Mouse (Mus musculus) liver, postnatal 0 days (tissue): ENCODE data around the gene Ucp2. TPM values are rescaled to one million over a fixed set of nuclear protein-coding genes. Genes with fewer than 3 reads are reported as not detected.
A peak's percentile ranks its signal among the peaks of the same experiment; 100 is the strongest.

ENCODE experiments used
- ATAC-seq: fragments of 200-750 bp; cut with Nextera tagmentation; 2 replicates; pipeline ENCODE4 v1.8.0; 2017; ENCODE audit warnings: mild to moderate bottlenecking, moderate library complexity
- DNase-seq: peaks from one replicate; pipeline ENCODE4 v3.0.0-alpha.2; 2016
- H3K27ac ChIP-seq: fragments of 300-500 bp; sonication (generic); 2 replicates; pipeline ENCODE4 v1.5.1; 2014; ENCODE audit warnings: antibody characterized with exemption, moderate library complexity, mild to moderate bottlenecking, low read depth
- H3K27me3 ChIP-seq: fragments of 300-500 bp; sonication (generic); 2 replicates; pipeline ENCODE4 v1.6.1; 2014; ENCODE audit warnings: low read length, control low read depth, mixed read lengths; ENCODE audit not compliant: insufficient read depth
- H3K36me3 ChIP-seq: fragments of 300-500 bp; sonication (generic); replicated peaks from 2 replicates; pipeline ENCODE4 v1.6.1; 2014; ENCODE audit warnings: mild to moderate bottlenecking, control low read depth, low read length, moderate library complexity, mixed read lengths; ENCODE audit not compliant: insufficient read depth
- H3K4me1 ChIP-seq: fragments of 300-500 bp; sonication (generic); 2 replicates; pipeline ENCODE4 v1.6.1; 2014; ENCODE audit warnings: antibody characterized with exemption, mild to moderate bottlenecking, control low read depth; ENCODE audit not compliant: insufficient read depth
- H3K4me2 ChIP-seq: fragments of 300-500 bp; sonication (generic); 2 replicates; pipeline ENCODE4 v1.6.1; 2014; ENCODE audit warnings: low read depth, mild to moderate bottlenecking, low read length, moderate library complexity, mixed read lengths
- H3K4me3 ChIP-seq: fragments of 300-500 bp; sonication (generic); 2 replicates; pipeline ENCODE4 v1.5.1; 2014; ENCODE audit warnings: low read depth, low read length
- H3K9ac ChIP-seq: fragments of 300-500 bp; sonication (generic); replicated peaks from 2 replicates; pipeline ENCODE4 v1.6.1; 2014; ENCODE audit warnings: mild to moderate bottlenecking, moderate library complexity
- H3K9me3 ChIP-seq: fragments of 300-500 bp; sonication (generic); 2 replicates; pipeline ENCODE4 v1.6.1; 2016; ENCODE audit warnings: mild to moderate bottlenecking, control low read depth, low read length, mixed read lengths
- CTCF ChIP-seq: sonication (generic); IDR thresholded peaks from 2 replicates; pipeline ENCODE4 v1.5.1; 2016; ENCODE audit warnings: antibody characterized with exemption, low read depth
- EP300 ChIP-seq: IDR thresholded peaks from 2 replicates; pipeline ENCODE4 v1.6.1; 2016; ENCODE audit warnings: antibody characterized with exemption, low read depth, mild to moderate bottlenecking
- WGBS: fragments of 180-500 bp; shearing (Covaris S2); extraction: QIAGEN DNeasy Blood & Tissue Kit; methylation state at CpG from one replicate; pipeline ENCODE4 v1.1.7; 2014; ENCODE audit not compliant: insufficient replicate concordance; 5-methylcytosine and 5-hydroxymethylcytosine counted together
- polyA plus RNA-seq: library from polyadenylated mRNA; unstranded; fragments of >200 nt; fragmentation: Nextera tagmentation; extraction: Ambion mirVana; gene quantifications from 2 replicates; pipeline ENCODE4 v1.2.1, GENCODE M21; 2015

Ucp2 gene
- polyA plus RNA-seq, 1 experiment from 2014 or later = 530 TPM

DNA sequence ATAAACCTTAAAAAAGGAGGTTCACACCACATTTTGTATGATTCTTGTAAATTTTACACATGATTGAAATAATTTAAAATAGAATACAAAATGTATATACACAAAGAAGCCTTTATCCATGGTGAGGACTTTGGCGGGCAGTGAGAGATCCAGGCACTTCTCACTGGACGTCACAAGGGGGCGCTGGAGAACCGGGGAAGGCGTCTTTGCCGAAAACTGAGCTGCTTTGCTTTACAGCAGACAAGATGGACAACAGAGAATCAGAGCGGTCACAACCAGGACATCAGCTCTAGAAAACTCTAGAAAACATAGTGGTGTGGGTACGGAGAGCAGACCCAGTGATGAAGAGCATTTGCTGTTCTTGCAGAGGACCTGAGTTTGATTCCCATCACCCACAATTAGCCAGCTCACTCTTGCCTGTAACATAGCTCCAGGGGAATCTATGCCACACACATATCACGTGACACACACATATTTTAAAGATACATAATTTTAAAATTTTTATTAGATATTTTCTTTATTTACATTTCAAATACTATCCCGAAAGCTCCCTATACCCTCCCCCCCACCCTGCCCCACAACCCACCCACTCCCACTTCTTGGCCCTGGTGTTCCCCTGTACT, 27.6 kb downstream of the Ucp2 start:
- no peaks in the 10 kb centered on the region for H3K27me3 ChIP-seq
- no peaks in the 10 kb centered on the region for H3K36me3 ChIP-seq
- H3K9me3 ChIP-seq = no peaks in the 10 kb centered on the region
- no peak overlapping the region for H3K27ac ChIP-seq
- peak; percentile 91 for DNase-seq
- H3K9ac ChIP-seq = no peak overlapping the region
- no peak for TF ChIP-seq EP300
- peak; percentile 98 for TF ChIP-seq CTCF
- WGBS = 20% methylated on average over 10 of the region's 10 CpGs
- no peak overlapping the region for H3K4me2 ChIP-seq
- no peaks in the 10 kb centered on the region for H3K4me1 ChIP-seq
- peak; percentile 75 for ATAC-seq
- no peak overlapping the region for H3K4me3 ChIP-seq

DNA sequence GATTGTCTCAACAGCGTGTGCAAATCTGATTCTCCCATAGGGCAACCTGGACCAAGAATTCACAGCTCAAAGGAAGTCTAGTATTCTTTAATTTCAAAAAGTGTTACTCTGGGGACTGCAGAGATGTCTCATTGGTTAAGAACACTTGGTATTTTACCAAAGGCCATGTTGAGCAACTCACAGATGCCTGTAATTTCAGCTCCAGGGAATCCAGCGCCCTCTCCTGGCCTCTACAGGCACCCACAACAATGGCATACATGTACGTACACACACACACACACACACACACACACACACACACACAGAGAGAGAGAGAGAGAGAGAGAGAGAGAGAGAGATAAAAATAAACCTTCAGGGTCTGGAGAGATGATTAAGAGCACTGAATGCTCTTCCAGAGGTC, 29.1 kb downstream of the Ucp2 start:
- no peak for DNase-seq
- Histone ChIP-seq H3K4me3 (no peak overlapping the region), H3K27ac (no peak overlapping the region), H3K4me1 (no peaks in the 10 kb centered on the region), H3K9ac (no peak overlapping the region), H3K27me3 (no peaks in the 10 kb centered on the region), H3K36me3 (no peaks in the 10 kb centered on the region), H3K4me2 (no peak overlapping the region), H3K9me3 (no peaks in the 10 kb centered on the region)
- WGBS = 65% methylated on average over 3 of the region's 3 CpGs
- ATAC-seq = no peak
- TF ChIP-seq EP300 = no peak
- peak; percentile 21; the same call in 1 of the 2 replicates for TF ChIP-seq CTCF

DNA sequence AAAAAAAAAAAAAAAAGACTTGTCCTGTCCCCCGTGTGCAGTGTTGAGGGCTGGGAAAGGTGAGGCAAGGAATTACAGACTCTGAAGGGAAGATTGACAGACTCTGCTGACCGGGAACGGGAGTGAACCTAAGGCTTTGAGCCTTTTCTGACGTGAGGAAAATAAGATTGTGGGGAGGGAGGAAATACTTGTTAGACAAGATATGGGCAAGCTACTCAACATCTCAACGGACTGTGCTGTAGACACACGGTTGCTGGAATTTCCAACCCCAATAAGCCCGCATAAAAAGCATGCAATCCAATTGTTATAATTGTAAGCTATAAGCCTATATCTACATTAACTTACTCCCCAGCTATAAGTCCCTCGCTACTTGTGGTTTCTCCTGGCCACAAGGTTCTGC, 31.5 kb downstream of the Ucp2 start:
- H3K9ac ChIP-seq = no peak overlapping the region
- no peak for TF ChIP-seq EP300
- no peak for TF ChIP-seq CTCF
- H3K4me3 ChIP-seq = no peak overlapping the region
- no peaks in the 10 kb centered on the region for H3K4me1 ChIP-seq
- H3K4me2 ChIP-seq = no peak overlapping the region
- no peak overlapping the region for H3K27ac ChIP-seq
- no peaks in the 10 kb centered on the region for H3K27me3 ChIP-seq
- DNase-seq = no peak
- ATAC-seq = no peak
- 45% methylated on average over 8 of the region's 8 CpGs for WGBS
- H3K36me3 ChIP-seq = no peaks in the 10 kb centered on the region
- H3K9me3 ChIP-seq = no peaks in the 10 kb centered on the region

DNA sequence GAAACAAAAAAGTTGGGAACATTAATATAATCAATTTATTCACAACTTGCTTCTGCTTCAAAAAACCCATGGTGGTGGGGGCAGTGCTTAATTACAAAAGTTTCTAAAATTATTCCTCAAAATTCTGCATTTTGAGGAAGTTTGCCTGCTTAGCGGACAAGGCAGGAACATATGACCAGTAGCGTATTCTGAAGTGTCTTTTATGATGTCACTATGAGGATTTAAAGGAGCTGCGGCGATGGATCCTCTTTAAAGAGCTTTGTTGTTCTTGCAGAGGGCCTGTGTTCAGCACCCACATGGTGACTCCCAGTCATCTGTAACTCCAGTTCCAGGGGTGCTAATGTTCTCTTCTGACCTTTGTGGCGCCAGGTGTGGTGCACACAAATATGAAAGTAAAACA, 37.6 kb downstream of the Ucp2 start:
- no peaks in the 10 kb centered on the region for H3K9me3 ChIP-seq
- H3K4me1 ChIP-seq = peaks cover 5% of the 10 kb centered on the region
- H3K9ac ChIP-seq = no peak overlapping the region
- no peak for TF ChIP-seq EP300
- no peak for TF ChIP-seq CTCF
- 83% methylated on average over 5 of the region's 5 CpGs for WGBS
- DNase-seq (no peak), ATAC-seq (no peak)
- no peak overlapping the region for H3K4me2 ChIP-seq
- H3K36me3 ChIP-seq = no peaks in the 10 kb centered on the region
- no peaks in the 10 kb centered on the region for H3K27me3 ChIP-seq
- H3K4me3 ChIP-seq = no peak overlapping the region
- H3K27ac ChIP-seq = no peak overlapping the region

DNA sequence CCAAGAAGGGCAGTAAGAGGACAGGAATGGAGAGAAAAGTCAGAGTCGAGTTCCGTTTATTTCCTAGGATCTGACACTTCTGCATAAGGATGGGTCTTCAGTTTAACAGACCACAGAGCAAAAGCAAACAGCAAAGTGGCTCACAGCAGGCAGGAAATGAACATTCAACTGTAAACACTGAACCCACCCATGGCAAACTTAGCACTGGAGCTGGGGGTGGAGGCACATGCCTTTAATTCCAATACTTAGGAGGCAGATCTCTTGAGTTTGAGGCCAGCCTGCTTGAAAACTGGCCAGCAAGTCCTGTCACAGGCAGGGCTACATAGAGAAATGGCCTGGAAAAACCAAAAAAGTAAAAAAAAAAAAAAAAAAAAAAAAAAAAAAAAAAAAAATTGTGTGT, 40.4 kb downstream of the Ucp2 start:
- Histone ChIP-seq H3K4me2 (0 out of 2 replicates have a peak overlapping the region, but pooled peaks have one; percentile 2), H3K9ac (no peak overlapping the region), H3K27ac (peak overlapping the region; percentile 4; the same call in 1 of the 2 replicates), H3K27me3 (no peaks in the 10 kb centered on the region), H3K4me1 (peaks cover 14% of the 10 kb centered on the region), H3K9me3 (no peaks in the 10 kb centered on the region), H3K36me3 (no peaks in the 10 kb centered on the region), H3K4me3 (no peak overlapping the region)
- ATAC-seq (no peak), DNase-seq (no peak)
- WGBS = 41% methylated on average over 2 of the region's 2 CpGs
- no peak for TF ChIP-seq EP300
- TF ChIP-seq CTCF = no peak

DNA sequence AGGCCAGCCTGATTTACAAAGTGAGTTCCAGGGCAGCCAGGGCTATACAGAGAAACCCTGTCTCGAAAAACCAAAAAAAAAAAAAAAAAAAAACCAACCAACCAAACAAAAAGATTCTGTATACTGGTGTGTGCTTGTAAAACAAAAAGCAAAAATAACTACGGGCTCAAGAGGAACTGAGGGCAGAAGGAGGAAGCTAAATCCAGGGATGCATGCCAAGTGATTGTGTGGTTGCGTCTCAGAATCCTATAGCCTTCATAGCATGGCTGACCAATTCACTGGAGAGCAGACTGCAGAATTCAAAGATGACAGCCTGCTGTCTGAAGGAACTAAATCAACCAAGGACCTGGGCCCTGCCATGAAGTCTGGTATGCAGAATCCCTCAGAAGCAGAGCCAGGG, 41.1 kb downstream of the Ucp2 start:
- H3K36me3 ChIP-seq = 0 out of 2 replicates have a peak, but pooled peaks cover 2% of the 10 kb centered on the region
- ATAC-seq (no peak), DNase-seq (no peak)
- H3K9ac ChIP-seq = no peak overlapping the region
- H3K9me3 ChIP-seq = no peaks in the 10 kb centered on the region
- no peaks in the 10 kb centered on the region for H3K27me3 ChIP-seq
- 57% methylated on average over 3 of the region's 3 CpGs for WGBS
- no peak for TF ChIP-seq CTCF
- TF ChIP-seq EP300 = no peak
- H3K27ac ChIP-seq = no peak overlapping the region
- H3K4me2 ChIP-seq = no peak overlapping the region
- no peak overlapping the region for H3K4me3 ChIP-seq
- H3K4me1 ChIP-seq = peaks cover 14% of the 10 kb centered on the region
